Mouse (Mus musculus) bone marrow macrophage, adult 2 months (primary cell): ENCODE measurements around the gene Rbks.

Experiments
- CTCF ChIP-seq: IDR thresholded peaks from 2 replicates; pipeline ENCODE4 v1.5.1; 2012; ENCODE audit warnings: low read depth, mild to moderate bottlenecking, low read length, moderate library complexity
- POLR2A ChIP-seq: IDR thresholded peaks from 2 replicates; pipeline ENCODE4 v1.6.1; 2012; ENCODE audit warnings: mild to moderate bottlenecking, low read depth, low read length, borderline replicate concordance

- TF ChIP-seq POLR2A (no peak), CTCF (no peak)
These were observed 343 bp upstream of the Rbks start, which contains the start of gene Babam2 for GRCm38 (mm10) chr5:31697644-31698296.
